Mouse (Mus musculus) limb, embryonic 11.5 days (tissue): ENCODE measurements at regions not wholly inside any gene's neighbourhood (a gene's known extent, or its start where the extent isn't known, plus 50 kb on each side); places are given as distances from the start of the nearest gene placed in this dataset.

ENCODE experiments used
- ATAC-seq: fragments of 200-750 bp; cut with Nextera tagmentation; 2 replicates; pipeline ENCODE4 v1.8.0; 2017; ENCODE audit warnings: low read depth; ENCODE audit not compliant: insufficient number of reproducible peaks, low FRiP score, low TSS enrichment
- DNase-seq: peaks from one replicate; pipeline ENCODE4 v3.0.0-alpha.2; 2015; ENCODE audit warnings: low spot score
- H3K27ac ChIP-seq: fragments of 300-500 bp; sonication (generic); replicated peaks from 2 replicates; pipeline ENCODE4 v1.5.1; 2014; ENCODE audit warnings: low read depth, mild to moderate bottlenecking, low read length
- H3K27me3 ChIP-seq: fragments of 300-500 bp; sonication (generic); 2 replicates; pipeline ENCODE4 v1.6.1; 2014; ENCODE audit warnings: mild to moderate bottlenecking, low read length, mixed read lengths; ENCODE audit not compliant: control insufficient read depth, insufficient read depth
- H3K36me3 ChIP-seq: fragments of 300-500 bp; sonication (generic); 2 replicates; pipeline ENCODE4 v1.6.1; 2014; ENCODE audit warnings: mild to moderate bottlenecking, low read length, moderate library complexity, mixed read lengths; ENCODE audit not compliant: control insufficient read depth, insufficient read depth
- H3K4me1 ChIP-seq: fragments of 300-500 bp; sonication (generic); 2 replicates; pipeline ENCODE4 v1.6.1; 2014; ENCODE audit warnings: low read length, mixed read lengths; ENCODE audit not compliant: control insufficient read depth, insufficient read depth
- H3K4me2 ChIP-seq: fragments of 300-500 bp; sonication (generic); 2 replicates; pipeline ENCODE4 v1.6.1; 2014; ENCODE audit warnings: low read depth, mild to moderate bottlenecking, moderate library complexity; ENCODE audit not compliant: severe bottlenecking
- H3K4me3 ChIP-seq: fragments of 300-500 bp; sonication (generic); 2 replicates; pipeline ENCODE4 v1.5.1; 2014; ENCODE audit warnings: low read depth, low read length
- H3K9ac ChIP-seq: fragments of 300-500 bp; sonication (generic); 2 replicates; pipeline ENCODE4 v1.6.1; 2014; ENCODE audit warnings: mild to moderate bottlenecking, low read length
- H3K9me3 ChIP-seq: fragments of 300-500 bp; sonication (generic); 2 replicates; pipeline ENCODE4 v1.6.1; 2016; ENCODE audit warnings: low read length; ENCODE audit not compliant: control insufficient read depth
- WGBS: fragments of 180-500 bp; shearing (Covaris S2); extraction: QIAGEN DNeasy Blood & Tissue Kit; methylation state at CpG from one replicate; pipeline ENCODE4 v1.1.7; 2014; 5-methylcytosine and 5-hydroxymethylcytosine counted together

- Histone ChIP-seq H3K36me3 (no peaks in the 10 kb centered on the region), H3K4me3 (no peak overlapping the region), H3K4me2 (no peak overlapping the region), H3K4me1 (no peaks in the 10 kb centered on the region), H3K9me3 (no peaks in the 10 kb centered on the region), H3K9ac (no peak overlapping the region), H3K27me3 (no peaks in the 10 kb centered on the region), H3K27ac (no peak overlapping the region)
- ATAC-seq (no peak), DNase-seq (no peak)
- WGBS: 92% methylated on average over 1 of the region's 1 CpGs
These were observed 2555.9 kb upstream of the Pcdh20 start for GRCm38 (mm10) chr14:91027054-91027453.

- Histone ChIP-seq H3K4me1 (no peaks in the 10 kb centered on the region), H3K4me2 (no peak overlapping the region), H3K36me3 (no peaks in the 10 kb centered on the region), H3K4me3 (no peak overlapping the region), H3K9me3 (no peaks in the 10 kb centered on the region), H3K27me3 (no peaks in the 10 kb centered on the region), H3K27ac (no peak overlapping the region), H3K9ac (no peak overlapping the region)
- 76% methylated on average over 1 of the region's 1 CpGs for WGBS
- ATAC-seq: peak; percentile 47; the same call in 1 of the 2 replicates
- DNase-seq: no peak
These were observed 2548.9 kb upstream of the Pcdh20 start for GRCm38 (mm10) chr14:91020099-91020498.

- Histone ChIP-seq H3K4me2 (no peak overlapping the region), H3K36me3 (no peaks in the 10 kb centered on the region), H3K9ac (no peak overlapping the region), H3K27ac (no peak overlapping the region), H3K27me3 (no peaks in the 10 kb centered on the region), H3K9me3 (no peaks in the 10 kb centered on the region), H3K4me1 (no peaks in the 10 kb centered on the region), H3K4me3 (no peak overlapping the region)
- DNase-seq: no peak
- 85% methylated on average over 1 of the region's 1 CpGs for WGBS
- ATAC-seq: no peak
These were observed 2543.5 kb upstream of the Pcdh20 start for GRCm38 (mm10) chr14:91014712-91015111.
